Mouse (Mus musculus) hindbrain, embryonic 12.5 days (tissue): ENCODE results near the gene Galk1. TPM values are rescaled to one million over a fixed set of nuclear protein-coding genes. Genes with fewer than 3 reads are reported as not detected.

ENCODE experiments used
- ATAC-seq: fragments of 200-750 bp; cut with Nextera tagmentation; 2 replicates; pipeline ENCODE4 v1.8.0; 2017; ENCODE audit warnings: moderate TSS enrichment; ENCODE audit not compliant: low FRiP score
- H3K27ac ChIP-seq: fragments of 300-500 bp; sonication (generic); 2 replicates; pipeline ENCODE4 v1.5.1; 2016; ENCODE audit warnings: mild to moderate bottlenecking
- H3K27me3 ChIP-seq: fragments of 300-500 bp; sonication (generic); 2 replicates; pipeline ENCODE4 v1.6.1; 2016; ENCODE audit warnings: mild to moderate bottlenecking
- H3K36me3 ChIP-seq: fragments of 300-500 bp; sonication (generic); 2 replicates; pipeline ENCODE4 v1.6.1; 2016; ENCODE audit warnings: mild to moderate bottlenecking
- H3K4me1 ChIP-seq: fragments of 300-500 bp; sonication (generic); 2 replicates; pipeline ENCODE4 v1.6.1; 2016
- H3K4me2 ChIP-seq: fragments of 300-500 bp; sonication (generic); replicated peaks from 2 replicates; pipeline ENCODE4 v1.6.1; 2016; ENCODE audit warnings: mild to moderate bottlenecking
- H3K4me3 ChIP-seq: fragments of 300-500 bp; sonication (generic); 2 replicates; pipeline ENCODE4 v1.5.1; 2016; ENCODE audit warnings: mild to moderate bottlenecking
- H3K9ac ChIP-seq: fragments of 300-500 bp; sonication (generic); 2 replicates; pipeline ENCODE4 v1.6.1; 2016; ENCODE audit warnings: mild to moderate bottlenecking, moderate library complexity
- H3K9me3 ChIP-seq: fragments of 300-500 bp; sonication (generic); replicated peaks from 2 replicates; pipeline ENCODE4 v1.6.1; 2016; ENCODE audit warnings: mild to moderate bottlenecking
- WGBS: fragments of 180-500 bp; shearing (Covaris S2); methylation state at CpG from one replicate; pipeline ENCODE4 v1.1.7; 2016; 5-methylcytosine and 5-hydroxymethylcytosine counted together
- polyA plus RNA-seq: library from polyadenylated mRNA; unstranded; fragments of >200 nt; fragmentation: Nextera tagmentation; extraction: Ambion mirVana; gene quantifications from 2 replicates; pipeline ENCODE4 v1.2.1, GENCODE M21; 2016

The Galk1 gene
- polyA plus RNA-seq, result 109 and 115 TPM in 2 replicates

GRCm38 (mm10) chr11:116012262-116012947, at the start of gene Galk1:
TSS of gene Galk1 (minus strand) at chr11:116012719.
- peak within 1 kb of the TSS; percentile 72 for H3K27ac ChIP-seq
- peak within 1 kb of the TSS; percentile 85 for H3K4me2 ChIP-seq
- peak; percentile 78 for ATAC-seq
- H3K4me3 ChIP-seq, result peak within 1 kb of the TSS; percentile 55
- H3K4me1 ChIP-seq, result peaks cover 19% of the 10 kb centered on the region
- peaks cover 2% of the 10 kb centered on the region; the same call in 1 of the 2 replicates for H3K27me3 ChIP-seq
- H3K36me3 ChIP-seq, result 0 out of 2 replicates have a peak, but pooled peaks cover 6% of the 10 kb centered on the region
- H3K9me3 ChIP-seq, result no peaks in the 10 kb centered on the region
- H3K9ac ChIP-seq, result peak within 1 kb of the TSS; percentile 77
- under 1% methylated on average over 55 of the region's 55 CpGs for WGBS

DNA sequence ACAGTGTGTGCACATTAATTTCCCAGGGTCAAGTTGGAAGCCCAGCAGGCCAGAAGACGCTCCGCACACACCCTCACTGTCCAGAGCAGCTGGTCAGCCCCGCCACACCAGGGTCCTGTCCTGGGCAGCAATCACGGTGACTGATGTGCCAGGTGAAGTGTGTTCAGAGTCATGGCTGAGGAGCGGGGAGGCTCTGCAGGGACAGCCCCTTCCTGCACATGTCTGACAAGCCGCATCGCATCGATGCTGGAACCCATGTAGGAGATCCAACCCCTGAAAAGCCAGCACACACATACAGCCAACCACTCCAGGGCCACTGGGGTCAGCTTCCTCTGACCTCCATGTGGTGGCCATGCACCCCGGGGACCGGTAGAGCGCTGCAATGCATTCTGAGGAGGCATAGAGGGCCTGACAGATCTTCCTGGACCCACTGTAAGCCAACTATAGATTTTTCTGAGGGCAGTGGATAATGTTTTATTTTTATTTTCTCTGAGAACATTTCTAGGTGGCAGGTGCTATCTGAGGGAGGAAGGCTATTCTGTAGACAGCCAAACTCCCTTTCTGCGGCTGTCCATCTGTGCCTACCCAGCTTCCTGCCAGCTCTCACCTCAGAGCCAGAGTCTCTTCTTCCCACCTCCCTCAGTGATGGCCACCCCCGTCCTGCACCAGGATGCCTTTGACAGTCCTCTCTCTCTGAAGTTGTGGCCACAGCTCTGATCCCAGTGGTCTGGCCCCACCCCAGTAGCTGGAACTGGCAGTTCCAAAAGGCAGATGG, 49.3 kb upstream of the Galk1 start:
- WGBS, result 89% methylated on average over 13 of the region's 13 CpGs

GRCm38 (mm10) chr11:116060596-116060995, 48.1 kb upstream of the Galk1 start:
- no peak overlapping the region for H3K9ac ChIP-seq
- H3K9me3 ChIP-seq, result no peaks in the 10 kb centered on the region
- H3K27me3 ChIP-seq, result no peaks in the 10 kb centered on the region
- H3K4me3 ChIP-seq, result no peak overlapping the region
- no peak overlapping the region for H3K4me2 ChIP-seq
- H3K4me1 ChIP-seq, result 0 out of 2 replicates have a peak, but pooled peaks cover 4% of the 10 kb centered on the region
- H3K27ac ChIP-seq, result no peak overlapping the region
- 93% methylated on average over 9 of the region's 9 CpGs for WGBS
- no peak for ATAC-seq
- H3K36me3 ChIP-seq, result peaks cover 67% of the 10 kb centered on the region

More for the DNA sequence above, 49.3 kb upstream of the Galk1 start:
- ATAC-seq, result no peak
- Histone ChIP-seq H3K4me1 (0 out of 2 replicates have a peak, but pooled peaks cover 4% of the 10 kb centered on the region), H3K4me3 (no peak overlapping the region), H3K9ac (0 out of 2 replicates have a peak overlapping the region, but pooled peaks have one; percentile 2), H3K36me3 (peaks cover 55% of the 10 kb centered on the region), H3K27me3 (no peaks in the 10 kb centered on the region), H3K27ac (no peak overlapping the region), H3K9me3 (no peaks in the 10 kb centered on the region), H3K4me2 (no peak overlapping the region)

GRCm38 (mm10) chr11:116059691-116060025, 47.1 kb upstream of the Galk1 start:
- H3K4me2 ChIP-seq, result no peak overlapping the region
- no peak overlapping the region for H3K9ac ChIP-seq
- H3K36me3 ChIP-seq, result peaks cover 77% of the 10 kb centered on the region
- no peak overlapping the region for H3K4me3 ChIP-seq
- 95% methylated on average over 11 of the region's 11 CpGs for WGBS
- H3K27ac ChIP-seq, result no peak overlapping the region
- H3K4me1 ChIP-seq, result 0 out of 2 replicates have a peak, but pooled peaks cover 4% of the 10 kb centered on the region
- no peaks in the 10 kb centered on the region for H3K27me3 ChIP-seq
- H3K9me3 ChIP-seq, result no peaks in the 10 kb centered on the region
- ATAC-seq, result no peak

DNA sequence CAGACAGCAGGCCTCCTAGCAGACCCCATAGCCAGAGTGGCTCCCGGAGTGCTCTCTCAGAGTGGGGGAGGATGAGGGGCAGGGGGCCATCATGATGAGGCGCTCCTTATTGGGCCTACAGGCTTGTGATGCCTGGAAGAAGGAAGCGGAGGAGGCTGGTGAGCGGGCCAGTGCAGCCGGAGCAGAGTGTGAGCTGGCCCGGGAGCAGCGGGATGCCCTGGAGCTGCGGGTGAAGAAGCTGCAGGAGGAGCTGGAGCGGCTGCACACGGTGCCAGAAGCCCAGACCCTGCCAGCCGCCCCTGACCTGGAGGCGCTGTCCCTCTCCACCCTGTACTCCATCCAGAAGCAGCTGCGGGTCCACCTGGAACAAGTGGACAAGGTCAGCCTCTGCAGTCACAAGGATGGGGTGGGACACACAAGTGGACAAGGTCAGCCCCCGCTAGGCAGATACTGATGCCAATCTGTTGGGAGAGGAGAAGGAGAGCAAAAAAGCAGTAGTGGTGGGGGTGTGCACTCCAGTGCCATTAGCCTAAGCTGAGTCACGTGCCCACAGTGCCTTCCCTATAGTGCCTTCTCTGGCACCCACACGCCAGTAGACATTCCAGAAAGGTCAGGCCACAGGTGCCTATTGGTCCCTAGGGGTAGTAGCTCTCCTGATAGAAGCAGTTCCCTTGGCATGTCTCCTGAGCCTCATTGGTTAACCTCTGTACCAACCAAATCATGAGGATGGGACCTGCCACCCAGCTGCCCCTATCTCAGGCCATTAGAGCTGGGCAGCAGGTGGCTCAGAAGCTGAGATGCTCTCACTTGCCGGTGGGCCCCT, 46.6 kb upstream of the Galk1 start:
- Histone ChIP-seq H3K9me3 (no peaks in the 10 kb centered on the region), H3K4me2 (no peak overlapping the region), H3K27me3 (no peaks in the 10 kb centered on the region), H3K4me3 (no peak overlapping the region), H3K9ac (no peak overlapping the region), H3K4me1 (0 out of 2 replicates have a peak, but pooled peaks cover 4% of the 10 kb centered on the region), H3K27ac (no peak overlapping the region), H3K36me3 (peaks cover 83% of the 10 kb centered on the region)
- WGBS, result 94% methylated on average over 17 of the region's 17 CpGs
- ATAC-seq, result no peak

GRCm38 (mm10) chr11:116058022-116058614, 45.6 kb upstream of the Galk1 start:
- Histone ChIP-seq H3K27me3 (no peaks in the 10 kb centered on the region), H3K27ac (no peak overlapping the region), H3K9ac (no peak overlapping the region), H3K4me2 (no peak overlapping the region), H3K4me1 (0 out of 2 replicates have a peak, but pooled peaks cover 4% of the 10 kb centered on the region), H3K9me3 (no peaks in the 10 kb centered on the region), H3K36me3 (peaks cover 92% of the 10 kb centered on the region), H3K4me3 (no peak overlapping the region)
- WGBS, result 84% methylated on average over 12 of the region's 12 CpGs
- ATAC-seq, result no peak

- H3K27ac ChIP-seq, result no peak overlapping the region
- H3K4me3 ChIP-seq, result no peak overlapping the region
- 0 out of 2 replicates have a peak, but pooled peaks cover 3% of the 10 kb centered on the region for H3K4me1 ChIP-seq
- ATAC-seq, result no peak
- no peak overlapping the region for H3K4me2 ChIP-seq
- no peaks in the 10 kb centered on the region for H3K9me3 ChIP-seq
- peaks cover 99% of the 10 kb centered on the region for H3K36me3 ChIP-seq
- no peaks in the 10 kb centered on the region for H3K27me3 ChIP-seq
- H3K9ac ChIP-seq, result no peak overlapping the region
- WGBS, result 92% methylated on average over 4 of the region's 4 CpGs
Observed at GRCm38 (mm10) chr11:116057237-116057881, 44.8 kb upstream of the Galk1 start.

GRCm38 (mm10) chr11:116055873-116056272, 43.4 kb upstream of the Galk1 start:
- H3K4me1 ChIP-seq, result no peaks in the 10 kb centered on the region
- H3K36me3 ChIP-seq, result peaks cover 100% of the 10 kb centered on the region
- H3K9me3 ChIP-seq, result no peaks in the 10 kb centered on the region
- no peak overlapping the region for H3K9ac ChIP-seq
- H3K27me3 ChIP-seq, result no peaks in the 10 kb centered on the region
- H3K27ac ChIP-seq, result no peak overlapping the region
- WGBS, result 95% methylated on average over 11 of the region's 11 CpGs
- no peak for ATAC-seq
- H3K4me3 ChIP-seq, result no peak overlapping the region
- no peak overlapping the region for H3K4me2 ChIP-seq

DNA sequence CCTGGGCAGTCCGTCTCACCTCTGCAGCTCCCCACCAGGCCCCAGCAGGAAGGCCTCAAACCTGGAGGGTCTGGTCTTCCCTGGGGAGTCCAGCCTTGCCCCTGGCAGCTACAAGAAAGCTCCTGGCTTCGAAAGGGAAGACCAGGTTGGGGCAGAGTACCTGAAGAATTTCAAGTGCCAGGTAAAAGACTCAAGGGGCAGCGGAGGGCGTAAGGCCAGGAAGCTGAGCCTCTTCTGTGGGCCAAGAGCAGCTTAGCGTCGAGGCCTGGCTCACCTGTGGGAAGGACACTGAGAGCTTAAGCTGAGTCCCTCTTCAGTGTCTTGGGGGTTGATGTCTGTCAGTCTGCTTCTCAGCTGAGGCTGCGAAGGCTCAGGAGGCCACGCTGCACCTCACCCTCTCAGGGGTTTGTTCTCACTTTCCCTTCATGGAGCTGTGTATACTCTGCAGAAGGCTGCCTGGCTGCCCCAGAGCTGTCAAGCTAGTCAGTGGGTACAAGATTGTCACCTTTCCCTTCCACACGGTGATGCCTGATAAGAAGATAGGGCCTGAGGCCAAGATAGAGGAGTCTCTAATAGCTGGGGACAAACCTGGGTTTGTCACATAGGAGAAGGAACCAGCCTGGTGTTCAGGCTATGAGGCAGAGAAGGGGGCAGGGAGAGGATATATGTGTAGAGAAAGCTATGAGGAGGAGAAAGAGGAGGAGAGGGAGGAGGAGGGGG, 41.2 kb upstream of the Galk1 start:
- no peak overlapping the region for H3K9ac ChIP-seq
- H3K36me3 ChIP-seq, result peaks cover 100% of the 10 kb centered on the region
- 95% methylated on average over 9 of the region's 9 CpGs for WGBS
- H3K27me3 ChIP-seq, result no peaks in the 10 kb centered on the region
- H3K4me1 ChIP-seq, result no peaks in the 10 kb centered on the region
- no peak overlapping the region for H3K4me2 ChIP-seq
- no peak overlapping the region for H3K4me3 ChIP-seq
- H3K27ac ChIP-seq, result no peak overlapping the region
- no peaks in the 10 kb centered on the region for H3K9me3 ChIP-seq
- ATAC-seq, result no peak

- Histone ChIP-seq H3K4me1 (no peaks in the 10 kb centered on the region), H3K36me3 (peaks cover 93% of the 10 kb centered on the region), H3K27ac (no peak overlapping the region), H3K9me3 (no peaks in the 10 kb centered on the region), H3K9ac (no peak overlapping the region), H3K4me3 (no peak overlapping the region), H3K4me2 (no peak overlapping the region), H3K27me3 (no peaks in the 10 kb centered on the region)
- 90% methylated on average over 4 of the region's 4 CpGs for WGBS
- ATAC-seq, result no peak
Observed at GRCm38 (mm10) chr11:116050196-116050595, 37.7 kb upstream of the Galk1 start.

DNA sequence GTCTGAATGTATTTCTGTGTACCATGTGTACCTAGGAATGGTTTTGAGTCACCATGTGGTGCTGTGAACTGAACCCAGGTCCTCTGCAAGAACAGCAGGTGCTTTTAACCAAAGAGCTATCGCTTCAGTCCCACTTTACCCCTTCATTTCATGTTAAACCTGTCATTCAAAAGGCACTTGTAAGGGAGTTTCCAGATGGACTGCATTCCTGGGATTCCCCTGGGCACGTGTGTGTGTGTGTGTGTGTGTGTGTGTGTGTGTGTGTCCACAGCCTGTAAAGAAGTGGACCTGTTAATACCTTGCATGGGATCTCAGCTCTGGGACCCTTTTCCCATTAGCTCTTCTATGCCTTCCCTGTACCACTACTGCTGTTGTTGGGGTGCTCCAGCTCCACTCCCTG, 37.1 kb upstream of the Galk1 start:
- Histone ChIP-seq H3K4me1 (no peaks in the 10 kb centered on the region), H3K9ac (no peak overlapping the region), H3K36me3 (peaks cover 92% of the 10 kb centered on the region), H3K4me3 (no peak overlapping the region), H3K27me3 (no peaks in the 10 kb centered on the region), H3K9me3 (no peaks in the 10 kb centered on the region), H3K27ac (no peak overlapping the region), H3K4me2 (no peak overlapping the region)
- no peak for ATAC-seq
- 87% methylated on average over 2 of the region's 2 CpGs for WGBS
